Mouse (Mus musculus): ENCODE measurements around the gene Rgs7. TPM values are rescaled to one million over a fixed set of nuclear protein-coding genes. Genes with fewer than 3 reads are reported as not detected.

Rgs7 gene
- polyA plus RNA-seq, 1 experiment: 0.05 TPM

- no peak for TF ChIP-seq CTCF (IDR thresholded peaks at IDR 0.05; ENCODE audit: extremely low read depth, insufficient read length, insufficient replicate concordance, low read depth, low read length)
- TF ChIP-seq POLR2A (IDR thresholded peaks at IDR 0.05; ENCODE audit: low read depth, low read length): no peak
- Histone ChIP-seq H3K27me3 (ENCODE audit: control insufficient read depth, insufficient read depth, low read length) (no peaks in the 10 kb centered on the region), H3K4me3 (ENCODE audit: low read depth, low read length) (no peak overlapping the region), H3K4me1 (ENCODE audit: control insufficient read depth, insufficient read depth, insufficient read length, low read length) (no peaks in the 10 kb centered on the region), H3K27ac (ENCODE audit: insufficient read depth, low read depth, low read length) (no peak overlapping the region), H3K36me3 (ENCODE audit: control insufficient read depth, insufficient read depth, low read length) (no peaks in the 10 kb centered on the region)
- WGBS: 85% methylated on average over 4 of the region's 4 CpGs
Measured at GRCm38 (mm10) chr1:175391894-175392293, 100.4 kb downstream of the Rgs7 start.

- Histone ChIP-seq H3K4me1 (ENCODE audit: control insufficient read depth, insufficient read depth, insufficient read length, low read length) (no peaks in the 10 kb centered on the region), H3K27me3 (ENCODE audit: control insufficient read depth, insufficient read depth, low read length) (no peaks in the 10 kb centered on the region), H3K27ac (ENCODE audit: insufficient read depth, low read depth, low read length) (no peak overlapping the region), H3K36me3 (ENCODE audit: control insufficient read depth, insufficient read depth, low read length) (no peaks in the 10 kb centered on the region), H3K4me3 (ENCODE audit: low read depth, low read length) (no peak overlapping the region)
- TF ChIP-seq POLR2A (IDR thresholded peaks at IDR 0.05; ENCODE audit: low read depth, low read length) (no peak), CTCF (IDR thresholded peaks at IDR 0.05; ENCODE audit: extremely low read depth, insufficient read length, insufficient replicate concordance, low read depth, low read length) (no peak)
- 75% methylated on average over 5 of the region's 5 CpGs for WGBS
Measured at GRCm38 (mm10) chr1:175389250-175389649, 103.0 kb downstream of the Rgs7 start.

GRCm38 (mm10) chr1:175385581-175386235, 106.6 kb downstream of the Rgs7 start:
- no peaks in the 10 kb centered on the region for H3K36me3 ChIP-seq (ENCODE audit: control insufficient read depth, insufficient read depth, low read length)
- H3K27ac ChIP-seq (ENCODE audit: insufficient read depth, low read depth, low read length): no peak overlapping the region
- 45% methylated on average over 3 of the region's 3 CpGs for WGBS
- H3K27me3 ChIP-seq (ENCODE audit: control insufficient read depth, insufficient read depth, low read length): no peaks in the 10 kb centered on the region
- H3K4me3 ChIP-seq (ENCODE audit: low read depth, low read length): no peak overlapping the region
- TF ChIP-seq CTCF (IDR thresholded peaks at IDR 0.05; ENCODE audit: extremely low read depth, insufficient read length, insufficient replicate concordance, low read depth, low read length) (no peak), POLR2A (IDR thresholded peaks at IDR 0.05; ENCODE audit: low read depth, low read length) (no peak)
- H3K4me1 ChIP-seq (ENCODE audit: control insufficient read depth, insufficient read depth, insufficient read length, low read length): no peaks in the 10 kb centered on the region

GRCm38 (mm10) chr1:175372571-175372970, 119.7 kb downstream of the Rgs7 start:
- no peaks in the 10 kb centered on the region for H3K4me1 ChIP-seq (ENCODE audit: control insufficient read depth, insufficient read depth, insufficient read length, low read length)
- TF ChIP-seq POLR2A (IDR thresholded peaks at IDR 0.05; ENCODE audit: low read depth, low read length) (no peak), CTCF (IDR thresholded peaks at IDR 0.05; ENCODE audit: extremely low read depth, insufficient read length, insufficient replicate concordance, low read depth, low read length) (no peak)
- no peaks in the 10 kb centered on the region for H3K36me3 ChIP-seq (ENCODE audit: control insufficient read depth, insufficient read depth, low read length)
- no peaks in the 10 kb centered on the region for H3K27me3 ChIP-seq (ENCODE audit: control insufficient read depth, insufficient read depth, low read length)
- no peak overlapping the region for H3K4me3 ChIP-seq (ENCODE audit: low read depth, low read length)
- H3K27ac ChIP-seq (ENCODE audit: insufficient read depth, low read depth, low read length): no peak overlapping the region

GRCm38 (mm10) chr1:175368062-175368461, 124.2 kb downstream of the Rgs7 start:
- Histone ChIP-seq H3K27ac (ENCODE audit: insufficient read depth, low read depth, low read length) (no peak overlapping the region), H3K4me1 (ENCODE audit: control insufficient read depth, insufficient read depth, insufficient read length, low read length) (no peaks in the 10 kb centered on the region), H3K4me3 (ENCODE audit: low read depth, low read length) (no peak overlapping the region), H3K36me3 (ENCODE audit: control insufficient read depth, insufficient read depth, low read length) (no peaks in the 10 kb centered on the region), H3K27me3 (ENCODE audit: control insufficient read depth, insufficient read depth, low read length) (no peaks in the 10 kb centered on the region)
- TF ChIP-seq POLR2A (IDR thresholded peaks at IDR 0.05; ENCODE audit: low read depth, low read length) (no peak), CTCF (IDR thresholded peaks at IDR 0.05; ENCODE audit: extremely low read depth, insufficient read length, insufficient replicate concordance, low read depth, low read length) (no peak)
- WGBS: 83% methylated on average over 2 of the region's 2 CpGs

- no peaks in the 10 kb centered on the region for H3K27me3 ChIP-seq (ENCODE audit: control insufficient read depth, insufficient read depth, low read length)
- 81% methylated on average over 3 of the region's 3 CpGs for WGBS
- no peak overlapping the region for H3K4me3 ChIP-seq (ENCODE audit: low read depth, low read length)
- H3K36me3 ChIP-seq (ENCODE audit: control insufficient read depth, insufficient read depth, low read length): no peaks in the 10 kb centered on the region
- no peak for TF ChIP-seq POLR2A (IDR thresholded peaks at IDR 0.05; ENCODE audit: low read depth, low read length)
- TF ChIP-seq CTCF (IDR thresholded peaks at IDR 0.05; ENCODE audit: extremely low read depth, insufficient read length, insufficient replicate concordance, low read depth, low read length): no peak
- no peaks in the 10 kb centered on the region for H3K4me1 ChIP-seq (ENCODE audit: control insufficient read depth, insufficient read depth, insufficient read length, low read length)
- H3K27ac ChIP-seq (ENCODE audit: insufficient read depth, low read depth, low read length): no peak overlapping the region
Measured at GRCm38 (mm10) chr1:175363606-175364005, 128.7 kb downstream of the Rgs7 start.

GRCm38 (mm10) chr1:175359411-175360366, 132.6 kb downstream of the Rgs7 start:
- no peak overlapping the region for H3K4me3 ChIP-seq (ENCODE audit: low read depth, low read length)
- WGBS: 64% methylated on average over 7 of the region's 7 CpGs
- no peak overlapping the region for H3K27ac ChIP-seq (ENCODE audit: insufficient read depth, low read depth, low read length)
- no peaks in the 10 kb centered on the region for H3K4me1 ChIP-seq (ENCODE audit: control insufficient read depth, insufficient read depth, insufficient read length, low read length)
- H3K27me3 ChIP-seq (ENCODE audit: control insufficient read depth, insufficient read depth, low read length): no peaks in the 10 kb centered on the region
- TF ChIP-seq POLR2A (IDR thresholded peaks at IDR 0.05; ENCODE audit: low read depth, low read length) (no peak), CTCF (IDR thresholded peaks at IDR 0.05; ENCODE audit: extremely low read depth, insufficient read length, insufficient replicate concordance, low read depth, low read length) (no peak)
- H3K36me3 ChIP-seq (ENCODE audit: control insufficient read depth, insufficient read depth, low read length): no peaks in the 10 kb centered on the region
